Mouse (Mus musculus) forebrain, embryonic 11.5 days (tissue): ENCODE measurements around the gene Atxn1. TPM values are rescaled to one million over a fixed set of nuclear protein-coding genes. Genes with fewer than 3 reads are reported as not detected.

Source experiments
- ATAC-seq: fragments of 200-750 bp; cut with Nextera tagmentation; replicated peaks from 2 replicates; pipeline ENCODE4 v1.8.0; 2017; ENCODE audit warnings: moderate TSS enrichment; ENCODE audit not compliant: low FRiP score
- DNase-seq: peaks from one replicate; pipeline ENCODE4 v3.0.0-alpha.2; 2017; ENCODE audit warnings: low spot score
- H3K27ac ChIP-seq: fragments of 300-500 bp; sonication (generic); 2 replicates; pipeline ENCODE4 v1.5.1; 2014; ENCODE audit warnings: low read depth, low read length
- H3K27me3 ChIP-seq: fragments of 300-500 bp; sonication (generic); 2 replicates; pipeline ENCODE4 v1.6.1; 2014; ENCODE audit warnings: mild to moderate bottlenecking, low read length, mixed read lengths; ENCODE audit not compliant: control insufficient read depth, insufficient read depth
- H3K36me3 ChIP-seq: fragments of 300-500 bp; sonication (generic); 2 replicates; pipeline ENCODE4 v1.6.1; 2014; ENCODE audit warnings: mild to moderate bottlenecking, low read length, moderate library complexity, mixed read lengths; ENCODE audit not compliant: control insufficient read depth, insufficient read depth
- H3K4me1 ChIP-seq: fragments of 300-500 bp; sonication (generic); replicated peaks from 2 replicates; pipeline ENCODE4 v1.6.1; 2014; ENCODE audit warnings: low read length, mixed read lengths; ENCODE audit not compliant: control insufficient read depth, insufficient read depth
- H3K4me2 ChIP-seq: fragments of 300-500 bp; sonication (generic); 2 replicates; pipeline ENCODE4 v1.6.1; 2014; ENCODE audit warnings: low read depth, mild to moderate bottlenecking, low read length, moderate library complexity, mixed read lengths; ENCODE audit not compliant: severe bottlenecking
- H3K4me3 ChIP-seq: fragments of 300-500 bp; sonication (generic); 2 replicates; pipeline ENCODE4 v1.5.1; 2014; ENCODE audit warnings: low read depth, low read length
- H3K9ac ChIP-seq: fragments of 300-500 bp; sonication (generic); 2 replicates; pipeline ENCODE4 v1.6.1; 2014; ENCODE audit warnings: low read length
- H3K9me3 ChIP-seq: fragments of 300-500 bp; sonication (generic); 2 replicates; pipeline ENCODE4 v1.6.1; 2016; ENCODE audit warnings: low read length, mixed read lengths; ENCODE audit not compliant: control insufficient read depth
- WGBS: fragments of 180-500 bp; shearing (Covaris S2); extraction: QIAGEN DNeasy Blood & Tissue Kit; methylation state at CpG from one replicate; pipeline ENCODE4 v1.1.7; 2014; 5-methylcytosine and 5-hydroxymethylcytosine counted together
- polyA plus RNA-seq: library from polyadenylated mRNA; unstranded; fragments of >200 nt; fragmentation: Nextera tagmentation; extraction: Ambion mirVana; gene quantifications from 2 replicates; pipeline ENCODE4 v1.2.1, GENCODE M21; 2014

The Atxn1 gene
- polyA plus RNA-seq, 1 experiment from 2014 or later, result 3.3 TPM

DNA sequence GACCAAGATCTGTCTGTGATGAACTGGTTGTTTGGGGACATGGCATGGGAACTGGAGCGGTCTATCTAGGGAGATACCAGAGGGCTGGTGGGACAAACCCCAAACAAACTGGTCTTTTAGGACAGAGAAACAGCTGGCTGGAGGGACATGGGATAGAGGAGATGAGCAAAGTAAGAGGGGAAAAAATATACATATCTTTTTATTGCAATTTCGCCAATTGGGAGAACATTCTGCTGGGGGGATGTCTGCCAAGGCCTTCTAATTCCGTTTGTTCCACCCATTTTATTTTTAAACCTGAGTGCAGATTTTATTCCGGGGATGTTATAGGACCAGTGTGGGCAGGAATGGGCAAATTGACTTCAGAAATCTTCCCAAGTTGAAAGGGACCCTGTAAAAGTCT, 305.0 kb downstream of the Atxn1 start:
- Histone ChIP-seq H3K27me3 (no peaks in the 10 kb centered on the region), H3K27ac (no peak overlapping the region), H3K4me1 (no peaks in the 10 kb centered on the region), H3K9ac (no peak overlapping the region), H3K9me3 (no peaks in the 10 kb centered on the region), H3K36me3 (no peaks in the 10 kb centered on the region), H3K4me2 (no peak overlapping the region), H3K4me3 (no peak overlapping the region)
- ATAC-seq (no peak), DNase-seq (no peak)
- 84% methylated on average over 4 of the region's 4 CpGs for WGBS

DNA sequence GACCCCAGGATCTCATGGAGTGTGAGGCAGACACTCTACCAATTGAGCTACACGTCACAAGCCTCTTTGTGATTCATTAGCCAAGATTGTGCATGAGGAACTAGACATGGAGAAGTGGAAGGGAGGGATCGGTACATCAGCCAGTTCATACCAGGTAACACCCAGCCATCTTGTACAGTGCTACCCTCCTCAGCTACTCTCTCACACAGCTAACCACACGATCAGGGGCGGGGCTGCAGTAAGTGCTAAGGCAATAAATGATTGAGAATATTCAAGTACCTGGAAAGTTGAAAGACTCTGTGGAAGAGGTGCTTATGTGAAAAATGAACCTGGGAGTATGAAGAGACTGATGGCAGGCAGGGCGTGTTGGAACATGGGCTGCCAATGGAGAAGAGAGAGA, 306.5 kb downstream of the Atxn1 start:
- DNase-seq (no peak), ATAC-seq (no peak)
- Histone ChIP-seq H3K27me3 (no peaks in the 10 kb centered on the region), H3K4me1 (no peaks in the 10 kb centered on the region), H3K9ac (no peak overlapping the region), H3K27ac (no peak overlapping the region), H3K4me3 (no peak overlapping the region), H3K4me2 (no peak overlapping the region), H3K9me3 (no peaks in the 10 kb centered on the region), H3K36me3 (no peaks in the 10 kb centered on the region)
- WGBS, result 93% methylated on average over 5 of the region's 5 CpGs

DNA sequence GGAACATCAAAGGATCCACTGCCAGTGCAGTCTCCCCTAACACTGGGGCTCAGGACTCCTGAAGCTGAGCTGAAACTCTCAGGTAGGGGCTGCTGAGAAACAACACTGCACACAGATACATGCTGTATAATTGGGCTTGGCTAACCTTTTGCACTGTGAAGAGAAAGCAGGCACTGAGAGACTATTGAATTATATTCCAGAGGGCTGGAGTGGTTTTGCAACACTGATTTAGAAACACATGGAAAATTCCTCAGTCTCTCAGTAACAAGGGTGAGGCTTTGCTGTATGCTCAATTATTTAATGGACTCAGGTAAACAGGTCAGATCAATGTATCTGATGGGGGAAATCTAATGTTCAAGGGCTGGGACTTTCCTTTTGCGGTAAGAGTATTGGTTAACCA, 307.6 kb downstream of the Atxn1 start:
- Histone ChIP-seq H3K27ac (no peak overlapping the region), H3K9ac (no peak overlapping the region), H3K36me3 (no peaks in the 10 kb centered on the region), H3K9me3 (no peaks in the 10 kb centered on the region), H3K4me3 (no peak overlapping the region), H3K4me1 (no peaks in the 10 kb centered on the region), H3K4me2 (no peak overlapping the region), H3K27me3 (no peaks in the 10 kb centered on the region)
- DNase-seq (no peak), ATAC-seq (no peak)
- WGBS, result 100% methylated on average over 1 of the region's 1 CpGs

DNA sequence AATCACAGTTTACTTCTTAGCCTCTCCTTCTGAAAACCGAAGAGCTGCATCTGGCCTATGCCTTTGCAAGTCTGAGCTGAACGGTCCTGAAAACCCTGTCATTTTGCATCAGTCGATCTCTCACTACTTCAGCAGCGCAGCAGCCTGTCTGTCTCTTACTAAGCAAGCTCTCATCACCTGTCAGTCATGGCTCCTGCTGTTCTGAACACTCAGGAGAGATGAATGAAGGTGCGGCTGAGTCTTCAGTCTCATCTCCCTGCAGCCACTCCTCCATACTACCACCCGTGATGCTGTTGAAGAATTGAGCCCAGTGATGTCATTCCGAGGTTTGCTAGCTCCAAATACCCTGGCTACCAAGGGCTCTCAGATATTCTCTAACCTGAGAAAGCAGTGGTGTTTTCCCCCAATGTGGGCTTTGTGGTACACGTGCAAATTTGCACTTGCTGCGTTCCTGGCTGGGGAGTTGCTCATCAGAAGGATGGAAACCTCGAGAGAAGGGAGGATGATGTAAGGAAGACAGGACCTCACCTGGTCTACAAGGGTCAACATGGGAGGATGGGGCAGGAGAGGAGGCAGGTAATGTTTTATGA, 313.1 kb downstream of the Atxn1 start:
- WGBS, result 85% methylated on average over 10 of the region's 10 CpGs
- no peaks in the 10 kb centered on the region for H3K36me3 ChIP-seq
- H3K9ac ChIP-seq, result no peak overlapping the region
- no peaks in the 10 kb centered on the region for H3K4me1 ChIP-seq
- no peaks in the 10 kb centered on the region for H3K9me3 ChIP-seq
- no peak overlapping the region for H3K4me2 ChIP-seq
- H3K27ac ChIP-seq, result no peak overlapping the region
- no peak for ATAC-seq
- no peak overlapping the region for H3K4me3 ChIP-seq
- no peaks in the 10 kb centered on the region for H3K27me3 ChIP-seq
- DNase-seq, result no peak

DNA sequence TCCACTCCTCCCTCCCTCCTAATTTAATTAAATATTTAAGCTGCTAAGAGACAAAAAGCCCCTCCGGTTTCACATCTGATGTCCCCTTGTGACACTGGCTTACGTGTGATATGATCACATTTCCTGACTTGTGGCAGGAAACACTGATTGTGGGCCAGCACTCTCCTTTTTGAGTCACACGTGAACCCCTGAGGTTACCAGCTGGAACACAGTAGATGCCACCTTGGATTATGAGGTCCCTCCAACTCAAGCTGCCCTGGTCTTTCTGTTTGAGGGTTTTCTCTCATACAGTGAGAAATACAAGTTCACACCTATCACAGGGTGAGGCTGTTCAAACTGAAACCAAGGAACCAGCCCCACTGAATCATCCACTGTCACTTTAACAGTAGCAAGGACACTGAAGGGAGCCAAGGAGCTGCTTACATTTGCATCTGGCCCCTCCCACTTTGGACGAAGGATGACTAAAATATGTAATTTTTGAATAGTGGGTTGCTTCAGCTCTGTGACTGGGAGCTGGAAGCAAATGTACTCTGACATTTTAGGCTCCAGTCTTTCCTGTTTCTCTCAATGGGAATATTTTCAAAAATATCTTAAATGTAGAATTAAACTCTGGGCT, 315.5 kb downstream of the Atxn1 start:
- ATAC-seq (no peak), DNase-seq (no peak)
- no peak overlapping the region for H3K9ac ChIP-seq
- H3K9me3 ChIP-seq, result no peaks in the 10 kb centered on the region
- no peak overlapping the region for H3K27ac ChIP-seq
- H3K36me3 ChIP-seq, result no peaks in the 10 kb centered on the region
- 86% methylated on average over 4 of the region's 4 CpGs for WGBS
- no peaks in the 10 kb centered on the region for H3K27me3 ChIP-seq
- no peak overlapping the region for H3K4me3 ChIP-seq
- no peak overlapping the region for H3K4me2 ChIP-seq
- no peaks in the 10 kb centered on the region for H3K4me1 ChIP-seq

DNA sequence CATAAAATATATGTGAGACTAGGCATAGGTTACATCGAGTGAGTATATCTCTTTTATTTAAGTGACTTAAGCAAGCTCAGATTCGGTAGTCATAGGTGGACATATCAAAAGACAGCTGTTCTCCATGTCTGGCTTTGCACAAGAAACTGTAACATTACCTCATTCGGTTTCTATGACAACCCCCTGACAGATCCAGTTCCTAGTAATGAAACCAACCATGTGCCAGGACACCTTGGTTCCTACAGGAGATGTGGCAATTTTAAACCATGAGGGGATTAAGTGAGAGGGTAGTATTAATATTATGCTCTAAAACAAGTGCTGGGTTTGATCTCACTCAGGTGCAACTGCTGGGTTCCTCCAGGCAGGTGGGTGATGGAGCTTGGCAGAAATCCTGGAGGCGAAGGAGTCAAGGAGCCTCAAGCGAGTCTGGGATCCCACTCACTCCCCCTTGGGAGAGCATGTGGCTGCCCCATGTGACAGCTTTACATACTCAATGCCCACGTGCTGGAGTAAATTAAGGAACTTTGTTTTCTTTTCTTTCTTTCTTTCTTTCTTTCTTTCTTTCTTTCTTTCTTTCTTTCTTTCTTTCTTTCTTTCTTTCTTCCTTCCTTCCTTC, 320.9 kb downstream of the Atxn1 start:
- no peaks in the 10 kb centered on the region for H3K4me1 ChIP-seq
- no peaks in the 10 kb centered on the region for H3K9me3 ChIP-seq
- H3K27me3 ChIP-seq, result no peaks in the 10 kb centered on the region
- ATAC-seq (no peak), DNase-seq (no peak)
- H3K36me3 ChIP-seq, result no peaks in the 10 kb centered on the region
- H3K4me2 ChIP-seq, result no peak overlapping the region
- no peak overlapping the region for H3K27ac ChIP-seq
- no peak overlapping the region for H3K9ac ChIP-seq
- no peak overlapping the region for H3K4me3 ChIP-seq
- 78% methylated on average over 6 of the region's 6 CpGs for WGBS

DNA sequence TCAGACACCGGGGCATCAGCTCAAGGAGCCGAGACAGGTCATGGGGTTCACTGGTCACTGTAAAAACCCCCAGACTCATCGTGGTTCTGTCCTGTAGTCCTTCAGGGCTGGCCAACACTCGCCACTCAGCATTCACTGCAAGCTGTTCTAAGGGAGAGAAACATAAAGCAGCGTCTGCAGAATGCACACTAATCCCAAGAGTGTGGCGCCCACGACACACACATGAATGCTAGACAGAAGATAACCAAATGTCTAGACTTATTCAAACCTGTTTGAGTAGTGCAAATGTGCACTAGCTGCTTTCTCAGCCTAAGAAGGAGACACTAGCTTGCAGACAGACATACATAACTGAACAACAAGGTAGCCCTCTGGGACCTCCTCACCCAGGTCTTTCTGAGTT, 321.9 kb downstream of the Atxn1 start:
- Histone ChIP-seq H3K27ac (no peak overlapping the region), H3K36me3 (no peaks in the 10 kb centered on the region), H3K4me1 (no peaks in the 10 kb centered on the region), H3K4me2 (no peak overlapping the region), H3K27me3 (no peaks in the 10 kb centered on the region), H3K4me3 (no peak overlapping the region), H3K9ac (no peak overlapping the region), H3K9me3 (no peaks in the 10 kb centered on the region)
- ATAC-seq (no peak), DNase-seq (no peak)
- 79% methylated on average over 7 of the region's 7 CpGs for WGBS

DNA sequence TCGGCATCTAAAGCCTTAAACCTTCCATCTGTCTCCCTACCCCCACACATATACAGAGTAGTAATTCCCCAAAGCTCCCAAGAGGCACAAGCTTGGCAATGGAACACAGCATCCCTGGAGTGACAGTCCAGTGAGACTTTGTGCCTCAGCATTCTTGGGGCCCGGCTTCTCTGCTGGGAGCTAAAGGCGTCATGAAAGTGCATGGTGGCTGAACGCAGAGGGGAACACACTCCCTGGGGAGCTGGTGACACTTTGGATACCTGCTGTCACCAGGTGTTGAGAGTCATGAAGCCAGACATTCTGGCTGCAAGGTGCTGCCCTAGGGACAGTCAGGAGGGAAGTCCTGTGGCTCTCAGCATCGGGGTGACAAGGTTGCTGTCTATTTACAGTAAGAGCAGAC, 324.4 kb downstream of the Atxn1 start:
- no peak for DNase-seq
- 66% methylated on average over 5 of the region's 5 CpGs for WGBS
- Histone ChIP-seq H3K36me3 (no peaks in the 10 kb centered on the region), H3K4me1 (no peaks in the 10 kb centered on the region), H3K27ac (no peak overlapping the region), H3K4me2 (no peak overlapping the region), H3K27me3 (no peaks in the 10 kb centered on the region), H3K4me3 (no peak overlapping the region), H3K9ac (no peak overlapping the region), H3K9me3 (no peaks in the 10 kb centered on the region)
- ATAC-seq, result no peak

DNA sequence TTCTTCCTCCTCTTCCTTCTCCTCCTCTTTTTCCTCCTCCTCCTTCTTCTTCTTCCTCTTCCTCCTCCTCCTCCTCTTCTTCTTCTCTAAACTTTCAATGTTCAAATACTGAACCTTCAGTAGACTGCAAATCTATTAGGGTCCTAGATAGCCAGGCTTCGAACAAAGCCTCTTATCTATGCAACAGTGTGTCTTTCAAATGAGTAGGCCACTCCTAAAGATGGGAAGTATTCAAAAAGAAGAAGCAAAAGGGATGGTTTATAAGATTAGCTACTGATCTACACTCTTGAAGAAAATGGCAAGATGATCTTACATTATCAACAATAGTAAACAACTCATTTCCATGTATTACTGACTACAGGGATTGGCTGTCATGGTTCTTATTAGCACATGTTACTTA, 326.5 kb downstream of the Atxn1 start:
- 90% methylated on average over 1 of the region's 1 CpGs for WGBS
- H3K4me1 ChIP-seq, result no peaks in the 10 kb centered on the region
- DNase-seq (no peak), ATAC-seq (no peak)
- H3K9me3 ChIP-seq, result no peaks in the 10 kb centered on the region
- no peak overlapping the region for H3K27ac ChIP-seq
- H3K4me3 ChIP-seq, result no peak overlapping the region
- no peak overlapping the region for H3K4me2 ChIP-seq
- no peaks in the 10 kb centered on the region for H3K27me3 ChIP-seq
- H3K9ac ChIP-seq, result no peak overlapping the region
- no peaks in the 10 kb centered on the region for H3K36me3 ChIP-seq
